Mouse (Mus musculus): ENCODE data around the gene Abhd17a. TPM values are rescaled to one million over a fixed set of nuclear protein-coding genes. Genes with fewer than 3 reads are reported as not detected.
A peak's percentile ranks its signal among the peaks of the same experiment; 100 is the strongest.

Abhd17a gene
- total and polyA plus RNA-seq, 2 experiments: 45.7 to 194 TPM

DNA sequence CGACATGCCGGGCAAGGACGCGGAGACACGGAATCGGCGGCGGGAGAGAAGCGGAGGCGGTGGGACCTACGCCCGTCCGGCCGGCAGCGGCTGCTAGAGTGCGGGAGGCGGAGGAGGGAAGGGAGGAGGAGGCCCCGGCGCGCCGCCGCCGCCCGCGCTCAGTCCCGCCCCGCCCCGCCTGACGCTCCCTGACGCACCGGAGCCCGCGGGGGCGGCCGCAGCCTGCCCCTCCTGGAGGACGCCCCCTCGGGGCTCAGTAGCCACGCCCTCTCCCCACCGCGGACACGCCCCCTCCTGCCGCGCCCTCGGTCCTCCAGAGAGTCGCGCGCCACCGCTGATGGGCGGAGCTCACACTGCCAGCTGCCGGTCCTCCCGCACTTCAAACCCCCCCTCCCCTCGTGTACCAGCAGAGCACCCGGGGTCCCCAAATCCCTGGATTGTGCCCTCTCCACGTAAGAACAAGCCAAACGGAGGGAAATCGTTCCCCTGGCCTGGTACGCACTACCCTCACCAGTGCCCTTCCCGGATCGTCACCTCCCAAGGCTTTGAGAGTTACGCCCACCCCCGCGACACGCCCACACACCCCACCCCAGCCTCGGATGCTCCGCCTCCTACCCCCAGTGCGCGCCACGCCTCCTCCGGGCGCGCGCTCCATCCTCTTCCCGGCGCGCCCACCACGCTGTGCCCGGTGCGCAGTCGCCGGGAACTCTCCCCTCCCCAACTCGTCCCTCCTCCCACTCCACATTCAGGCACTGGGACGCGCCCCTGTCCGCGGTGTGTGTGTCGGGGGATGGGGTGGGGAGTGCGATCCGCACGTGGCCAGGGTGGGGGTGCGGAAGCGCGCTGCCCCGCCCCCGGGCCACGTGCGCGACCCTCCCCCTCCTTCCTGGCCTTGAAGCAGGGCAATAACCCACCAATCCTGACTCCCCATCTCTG, 12.7 kb downstream of the Abhd17a start, which contains the start of gene Klf16:
Gene Klf16, minus strand, starts transcription at position 127 of the 936 bp plus-strand sequence.
- Histone ChIP-seq H3K27me3 (ENCODE audit: control insufficient read depth, insufficient read depth, low read length) (no peaks in the 10 kb centered on the region), H3K4me1 (ENCODE audit: control insufficient read depth, insufficient read depth, low read length) (peaks cover 9% of the 10 kb centered on the region), H3K36me3 (ENCODE audit: control insufficient read depth, insufficient read depth, low read length) (no peaks in the 10 kb centered on the region), H3K4me3 (ENCODE audit: insufficient read depth, low read depth, low read length) (peak within 1 kb of the TSS; percentile 93), H3K79me2 (ENCODE audit: control insufficient read depth, insufficient read depth, low read length) (peaks cover 16% of the 10 kb centered on the region), H3K9ac (ENCODE audit: low read depth, low read length) (peak within 1 kb of the TSS; percentile 94), H3K27ac (replicated peaks; ENCODE audit: insufficient read depth, low read depth, low read length) (peak within 1 kb of the TSS; percentile 96)
- TF ChIP-seq POLR2A (IDR thresholded peaks at IDR 0.05; ENCODE audit: extremely low read depth, insufficient read depth, low read length): peak; percentile 37
- no peak for TF ChIP-seq CTCF (IDR thresholded peaks at IDR 0.05; ENCODE audit: low read depth, low read length)
- DNase-seq (ENCODE audit: extremely low read depth, low read depth, low spot score): peak; percentile 81
- WGBS: under 1% methylated on average over 79 of the region's 97 CpGs

DNA sequence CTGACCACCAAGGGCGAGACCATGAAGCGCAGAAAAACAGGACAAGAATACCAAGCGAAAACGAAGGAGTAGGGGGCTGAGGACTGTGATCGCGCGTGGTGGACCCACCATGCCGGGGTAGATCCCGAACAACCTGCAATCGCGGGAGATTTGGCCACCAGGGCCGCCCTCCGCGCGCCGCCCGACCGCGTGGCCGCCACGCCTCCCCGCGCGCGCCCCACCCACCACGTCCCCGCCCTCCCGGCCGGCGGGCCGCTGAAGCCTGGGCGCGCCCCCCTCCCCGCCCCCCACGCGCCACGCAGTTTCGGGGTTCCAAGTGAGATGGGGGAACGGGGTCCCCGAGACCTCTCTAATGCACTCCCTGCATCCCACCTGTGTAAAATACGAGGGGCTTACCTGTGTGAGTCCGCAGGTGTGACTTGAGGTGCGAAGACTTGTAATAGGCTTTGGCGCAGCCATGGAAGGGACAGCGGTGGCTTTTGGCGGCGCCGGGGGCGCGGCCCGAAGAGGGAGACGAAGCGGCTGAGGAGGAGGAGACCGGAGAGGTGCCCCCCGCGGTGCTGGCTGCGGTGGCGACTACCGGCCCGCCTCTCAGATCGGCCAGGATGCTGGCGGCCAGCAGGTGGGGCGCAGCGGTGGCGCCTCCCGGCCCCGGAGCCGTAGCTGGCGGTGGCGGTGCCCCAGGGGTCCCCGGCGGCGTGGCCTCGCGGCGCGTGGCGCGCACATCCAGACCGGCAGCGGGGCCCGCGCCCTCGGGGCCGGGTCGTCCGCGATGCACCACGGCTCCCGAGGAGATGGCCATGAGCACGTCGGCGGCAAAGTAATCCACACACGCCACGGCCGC, 13.6 kb downstream of the Abhd17a start:
- H3K79me2 ChIP-seq (ENCODE audit: control insufficient read depth, insufficient read depth, low read length): peaks cover 19% of the 10 kb centered on the region
- H3K4me3 ChIP-seq (ENCODE audit: insufficient read depth, low read depth, low read length): peak overlapping the region; percentile 93
- TF ChIP-seq POLR2A (IDR thresholded peaks at IDR 0.05; ENCODE audit: extremely low read depth, insufficient read depth, low read length) (no peak), CTCF (IDR thresholded peaks at IDR 0.05; ENCODE audit: low read depth, low read length) (no peak; the same call in 1 of the 2 replicates)
- no peaks in the 10 kb centered on the region for H3K27me3 ChIP-seq (ENCODE audit: control insufficient read depth, insufficient read depth, low read length)
- no peaks in the 10 kb centered on the region for H3K36me3 ChIP-seq (ENCODE audit: control insufficient read depth, insufficient read depth, low read length)
- DNase-seq (ENCODE audit: extremely low read depth, low read depth, low spot score): no peak
- H3K4me1 ChIP-seq (ENCODE audit: control insufficient read depth, insufficient read depth, low read length): peaks cover 9% of the 10 kb centered on the region
- H3K27ac ChIP-seq (replicated peaks; ENCODE audit: insufficient read depth, low read depth, low read length): peak overlapping the region; percentile 60
- WGBS: under 1% methylated on average over 90 of the region's 96 CpGs
- H3K9ac ChIP-seq (ENCODE audit: low read depth, low read length): peak overlapping the region; percentile 94

DNA sequence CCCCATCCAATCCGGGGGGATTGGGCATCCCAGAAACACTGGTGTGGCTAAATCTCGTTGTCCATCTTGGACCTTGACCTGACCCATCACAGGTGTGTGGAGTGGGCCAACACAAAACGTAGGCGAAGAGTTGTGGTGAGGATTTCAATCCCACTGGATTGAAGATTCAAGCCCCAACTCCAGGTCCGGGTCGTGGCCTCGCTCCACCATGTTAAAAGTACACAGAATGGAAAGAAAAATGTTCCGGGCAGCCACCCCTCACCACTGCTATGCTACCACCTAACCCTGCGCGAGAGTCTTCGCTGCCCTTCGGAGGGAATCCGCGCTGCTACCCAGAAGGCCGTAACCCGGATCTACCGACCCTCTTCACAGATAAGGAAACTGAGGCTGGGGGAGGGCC, 14.2 kb downstream of the Abhd17a start:
- peak overlapping the region; percentile 93 for H3K4me3 ChIP-seq (ENCODE audit: insufficient read depth, low read depth, low read length)
- peaks cover 9% of the 10 kb centered on the region for H3K4me1 ChIP-seq (ENCODE audit: control insufficient read depth, insufficient read depth, low read length)
- WGBS: 11% methylated on average over 17 of the region's 17 CpGs

DNA sequence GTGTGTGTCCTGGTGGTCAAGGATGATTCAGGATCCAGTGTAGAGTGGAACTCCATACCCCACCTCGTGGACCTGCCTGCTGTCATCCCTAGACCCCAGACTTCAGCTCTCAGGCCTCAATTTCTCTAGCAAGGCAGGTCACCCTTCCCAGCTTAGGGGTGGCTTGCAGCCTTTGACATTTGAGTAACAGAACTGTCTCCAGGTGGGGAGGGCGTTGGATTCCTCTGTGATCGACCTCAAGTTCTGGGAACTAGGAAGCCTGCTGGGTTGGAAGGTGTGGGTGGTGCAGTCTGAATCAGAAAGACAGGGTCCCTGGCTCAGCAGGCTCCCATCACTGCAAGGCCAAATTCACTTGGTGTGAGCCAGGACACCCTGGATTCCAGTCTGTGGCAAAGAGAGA, 15.2 kb downstream of the Abhd17a start:
- TF ChIP-seq POLR2A (IDR thresholded peaks at IDR 0.05; ENCODE audit: extremely low read depth, insufficient read depth, low read length) (no peak), CTCF (IDR thresholded peaks at IDR 0.05; ENCODE audit: low read depth, low read length) (no peak)
- Histone ChIP-seq H3K27me3 (ENCODE audit: control insufficient read depth, insufficient read depth, low read length) (no peaks in the 10 kb centered on the region), H3K27ac (replicated peaks; ENCODE audit: insufficient read depth, low read depth, low read length) (no peak overlapping the region), H3K9ac (ENCODE audit: low read depth, low read length) (no peak overlapping the region), H3K79me2 (ENCODE audit: control insufficient read depth, insufficient read depth, low read length) (peaks cover 22% of the 10 kb centered on the region), H3K36me3 (ENCODE audit: control insufficient read depth, insufficient read depth, low read length) (no peaks in the 10 kb centered on the region), H3K4me1 (ENCODE audit: control insufficient read depth, insufficient read depth, low read length) (peaks cover 9% of the 10 kb centered on the region), H3K4me3 (ENCODE audit: insufficient read depth, low read depth, low read length) (no peak overlapping the region)
- 79% methylated on average over 3 of the region's 3 CpGs for WGBS
- no peak for DNase-seq (ENCODE audit: extremely low read depth, low read depth, low spot score)

More for the DNA sequence above, 14.2 kb downstream of the Abhd17a start:
- DNase-seq (ENCODE audit: extremely low read depth, low read depth, low spot score): no peak
- TF ChIP-seq POLR2A (IDR thresholded peaks at IDR 0.05; ENCODE audit: extremely low read depth, insufficient read depth, low read length) (no peak), CTCF (IDR thresholded peaks at IDR 0.05; ENCODE audit: low read depth, low read length) (no peak)
- H3K9ac ChIP-seq (ENCODE audit: low read depth, low read length): peak overlapping the region; percentile 66
- H3K27me3 ChIP-seq (ENCODE audit: control insufficient read depth, insufficient read depth, low read length): no peaks in the 10 kb centered on the region
- no peak overlapping the region for H3K27ac ChIP-seq (replicated peaks; ENCODE audit: insufficient read depth, low read depth, low read length)
- H3K79me2 ChIP-seq (ENCODE audit: control insufficient read depth, insufficient read depth, low read length): peaks cover 22% of the 10 kb centered on the region
- H3K36me3 ChIP-seq (ENCODE audit: control insufficient read depth, insufficient read depth, low read length): no peaks in the 10 kb centered on the region

DNA sequence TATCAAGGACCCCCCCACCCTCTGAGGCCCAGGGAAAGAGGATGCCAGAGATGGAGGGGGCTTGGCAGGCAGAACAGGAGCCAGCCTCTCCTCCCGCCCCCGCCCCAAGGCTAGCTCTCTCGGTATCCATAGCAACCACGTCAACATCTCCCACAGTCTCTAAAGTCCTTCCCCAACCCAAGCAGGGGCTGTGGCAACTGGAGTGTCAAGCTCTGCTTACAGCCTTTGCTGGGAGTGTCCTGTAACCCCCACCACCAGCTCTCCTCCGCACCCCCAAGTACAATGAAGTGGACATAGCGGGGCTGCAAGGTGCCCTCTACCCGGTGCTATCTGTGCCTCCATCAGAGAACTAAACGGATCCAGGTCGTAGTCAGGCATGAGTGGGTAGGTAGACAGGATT, 16.2 kb downstream of the Abhd17a start:
- Histone ChIP-seq H3K79me2 (ENCODE audit: control insufficient read depth, insufficient read depth, low read length) (peaks cover 22% of the 10 kb centered on the region), H3K36me3 (ENCODE audit: control insufficient read depth, insufficient read depth, low read length) (no peaks in the 10 kb centered on the region), H3K4me1 (ENCODE audit: control insufficient read depth, insufficient read depth, low read length) (peaks cover 7% of the 10 kb centered on the region), H3K9ac (ENCODE audit: low read depth, low read length) (no peak overlapping the region), H3K27ac (replicated peaks; ENCODE audit: insufficient read depth, low read depth, low read length) (no peak overlapping the region), H3K4me3 (ENCODE audit: insufficient read depth, low read depth, low read length) (no peak overlapping the region), H3K27me3 (ENCODE audit: control insufficient read depth, insufficient read depth, low read length) (no peaks in the 10 kb centered on the region)
- WGBS: 88% methylated on average over 9 of the region's 9 CpGs
- no peak for DNase-seq (ENCODE audit: extremely low read depth, low read depth, low spot score)
- TF ChIP-seq CTCF (IDR thresholded peaks at IDR 0.05; ENCODE audit: low read depth, low read length) (no peak), POLR2A (IDR thresholded peaks at IDR 0.05; ENCODE audit: extremely low read depth, insufficient read depth, low read length) (no peak)

Measured in liver, adult 2 months (tissue).